Mouse (Mus musculus): Measurements from ENCODE around the gene Ndc80. TPM values are rescaled to one million over a fixed set of nuclear protein-coding genes. Genes with fewer than 3 reads are reported as not detected.

Ndc80 gene
- polyA plus RNA-seq, 1 experiment = 57.2 TPM

DNA sequence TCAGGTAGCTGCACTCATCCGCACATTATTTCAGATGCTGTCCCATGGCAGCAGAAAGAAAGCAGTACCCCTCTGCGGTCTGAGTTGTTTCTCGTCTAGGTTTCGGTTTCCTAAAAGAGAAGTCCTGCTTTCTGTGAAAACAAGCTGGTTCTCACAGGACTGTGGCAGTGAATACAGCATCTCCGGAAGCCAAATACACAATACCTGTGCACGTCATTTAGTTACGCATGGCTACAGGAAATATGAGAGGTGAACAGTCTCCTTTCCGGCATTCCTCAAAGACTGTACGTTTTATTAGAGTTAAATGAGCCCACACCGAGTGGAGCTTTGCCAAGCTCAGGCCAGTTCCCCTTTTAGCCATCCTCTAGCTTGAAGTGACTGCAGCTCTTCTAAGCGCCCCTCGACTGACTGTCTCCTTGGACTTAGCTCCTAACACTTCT is 40.8 kb downstream of the Ndc80 start:
- Histone ChIP-seq H3K4me1 (ENCODE audit: control insufficient read depth, insufficient read depth, low read length) (no peaks in the 10 kb centered on the region), H3K27me3 (ENCODE audit: control insufficient read depth, insufficient read depth, low read length, poor library complexity, severe bottlenecking) (no peaks in the 10 kb centered on the region), H3K4me3 (ENCODE audit: low read depth, low read length) (no peak overlapping the region), H3K9ac (ENCODE audit: low read depth, poor library complexity, severe bottlenecking) (no peak overlapping the region), H3K9me3 (replicated peaks; ENCODE audit: control insufficient read depth, insufficient read depth, low read length, poor library complexity, severe bottlenecking) (no peaks in the 10 kb centered on the region), H3K36me3 (ENCODE audit: control insufficient read depth, insufficient read depth, low read length, poor library complexity, severe bottlenecking) (no peaks in the 10 kb centered on the region), H3K27ac (ENCODE audit: insufficient read depth, low read length) (no peak overlapping the region)
- TF ChIP-seq CTCF (IDR thresholded peaks at IDR 0.05; ENCODE audit: low read depth, low read length) (no peak), POLR2A (IDR thresholded peaks at IDR 0.05; ENCODE audit: insufficient read depth, low read length) (no peak), EP300 (IDR thresholded peaks at IDR 0.05; ENCODE audit: insufficient read depth, low read depth, low read length) (no peak)

DNA sequence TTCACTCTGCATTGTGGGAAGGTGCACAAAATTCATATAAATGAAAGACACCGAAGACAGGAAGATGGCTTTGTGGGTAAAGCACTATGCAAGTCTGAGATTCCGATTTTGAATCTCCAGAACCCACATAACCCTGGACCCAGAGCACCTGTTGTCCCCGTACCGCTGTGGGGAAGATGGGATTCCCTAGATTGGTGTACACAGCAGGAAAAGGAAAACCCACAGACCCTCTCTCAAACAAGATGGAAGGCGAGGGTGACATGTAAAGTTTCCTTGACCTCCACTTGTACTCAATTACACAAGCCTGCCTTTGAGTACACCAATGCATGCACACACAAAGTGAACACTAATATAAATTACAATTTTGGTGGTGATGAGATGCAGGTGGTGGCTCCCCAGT is 41.9 kb downstream of the Ndc80 start:
- TF ChIP-seq CTCF (IDR thresholded peaks at IDR 0.05; ENCODE audit: low read depth, low read length) = no peak
- TF ChIP-seq EP300 (IDR thresholded peaks at IDR 0.05; ENCODE audit: insufficient read depth, low read depth, low read length) = no peak
- no peak for TF ChIP-seq POLR2A (IDR thresholded peaks at IDR 0.05; ENCODE audit: insufficient read depth, low read length)
- no peak overlapping the region for H3K9ac ChIP-seq (ENCODE audit: low read depth, poor library complexity, severe bottlenecking)

DNA sequence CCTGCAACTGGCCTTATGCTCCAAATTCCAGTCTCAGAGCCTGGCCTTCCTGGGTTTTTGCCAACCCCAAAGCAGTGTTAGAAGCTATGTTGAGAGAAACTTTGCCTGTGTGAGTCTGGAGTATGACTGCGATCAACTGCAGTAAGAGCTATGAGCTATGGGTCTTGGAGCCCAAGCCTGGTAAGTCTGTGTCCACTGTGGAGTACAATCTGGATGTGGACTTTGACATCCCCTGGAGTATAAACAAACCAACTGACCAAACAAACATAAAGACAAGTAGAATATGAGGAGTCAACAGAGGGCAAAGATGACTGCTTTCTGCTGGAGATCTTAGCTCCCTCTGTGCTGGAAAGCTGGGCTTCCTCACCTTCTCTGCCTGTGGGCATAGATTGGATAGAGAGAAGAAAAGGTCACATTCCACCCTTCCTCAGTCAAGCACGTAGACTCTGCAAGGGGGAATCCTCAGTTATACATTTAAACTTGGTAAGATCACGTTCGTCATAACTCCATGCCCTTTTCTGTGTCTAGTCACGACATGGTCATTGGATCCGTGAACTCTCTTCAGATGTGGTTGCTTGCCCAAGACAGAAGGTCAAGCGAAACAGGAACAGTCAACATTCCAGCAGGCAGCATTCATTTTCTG is 43.1 kb downstream of the Ndc80 start:
- Histone ChIP-seq H3K9ac (ENCODE audit: low read depth, poor library complexity, severe bottlenecking) (no peak overlapping the region), H3K4me1 (ENCODE audit: control insufficient read depth, insufficient read depth, low read length) (no peaks in the 10 kb centered on the region), H3K9me3 (replicated peaks; ENCODE audit: control insufficient read depth, insufficient read depth, low read length, poor library complexity, severe bottlenecking) (no peaks in the 10 kb centered on the region), H3K36me3 (ENCODE audit: control insufficient read depth, insufficient read depth, low read length, poor library complexity, severe bottlenecking) (no peaks in the 10 kb centered on the region), H3K27ac (ENCODE audit: insufficient read depth, low read length) (no peak overlapping the region), H3K27me3 (ENCODE audit: control insufficient read depth, insufficient read depth, low read length, poor library complexity, severe bottlenecking) (no peaks in the 10 kb centered on the region), H3K4me3 (ENCODE audit: low read depth, low read length) (no peak overlapping the region)
- TF ChIP-seq CTCF (IDR thresholded peaks at IDR 0.05; ENCODE audit: low read depth, low read length) (no peak), POLR2A (IDR thresholded peaks at IDR 0.05; ENCODE audit: insufficient read depth, low read length) (no peak), EP300 (IDR thresholded peaks at IDR 0.05; ENCODE audit: insufficient read depth, low read depth, low read length) (no peak)

More for the DNA sequence above, 41.9 kb downstream of the Ndc80 start:
- no peaks in the 10 kb centered on the region for H3K27me3 ChIP-seq (ENCODE audit: control insufficient read depth, insufficient read depth, low read length, poor library complexity, severe bottlenecking)
- no peak overlapping the region for H3K27ac ChIP-seq (ENCODE audit: insufficient read depth, low read length)
- H3K4me3 ChIP-seq (ENCODE audit: low read depth, low read length) = no peak overlapping the region
- H3K9me3 ChIP-seq (replicated peaks; ENCODE audit: control insufficient read depth, insufficient read depth, low read length, poor library complexity, severe bottlenecking) = no peaks in the 10 kb centered on the region
- no peaks in the 10 kb centered on the region for H3K36me3 ChIP-seq (ENCODE audit: control insufficient read depth, insufficient read depth, low read length, poor library complexity, severe bottlenecking)
- no peaks in the 10 kb centered on the region for H3K4me1 ChIP-seq (ENCODE audit: control insufficient read depth, insufficient read depth, low read length)

- Histone ChIP-seq H3K27me3 (ENCODE audit: control insufficient read depth, insufficient read depth, low read length, poor library complexity, severe bottlenecking) (no peaks in the 10 kb centered on the region), H3K9me3 (replicated peaks; ENCODE audit: control insufficient read depth, insufficient read depth, low read length, poor library complexity, severe bottlenecking) (no peaks in the 10 kb centered on the region), H3K36me3 (ENCODE audit: control insufficient read depth, insufficient read depth, low read length, poor library complexity, severe bottlenecking) (no peaks in the 10 kb centered on the region), H3K4me1 (ENCODE audit: control insufficient read depth, insufficient read depth, low read length) (no peaks in the 10 kb centered on the region), H3K4me3 (ENCODE audit: low read depth, low read length) (no peak overlapping the region), H3K27ac (ENCODE audit: insufficient read depth, low read length) (peak overlapping the region; percentile 80), H3K9ac (ENCODE audit: low read depth, poor library complexity, severe bottlenecking) (no peak overlapping the region)
- TF ChIP-seq POLR2A (IDR thresholded peaks at IDR 0.05; ENCODE audit: insufficient read depth, low read length) (no peak), CTCF (IDR thresholded peaks at IDR 0.05; ENCODE audit: low read depth, low read length) (no peak), EP300 (IDR thresholded peaks at IDR 0.05; ENCODE audit: insufficient read depth, low read depth, low read length) (no peak)
Observed at GRCm38 (mm10) chr17:71479381-71479901, 47.2 kb downstream of the Ndc80 start.

DNA sequence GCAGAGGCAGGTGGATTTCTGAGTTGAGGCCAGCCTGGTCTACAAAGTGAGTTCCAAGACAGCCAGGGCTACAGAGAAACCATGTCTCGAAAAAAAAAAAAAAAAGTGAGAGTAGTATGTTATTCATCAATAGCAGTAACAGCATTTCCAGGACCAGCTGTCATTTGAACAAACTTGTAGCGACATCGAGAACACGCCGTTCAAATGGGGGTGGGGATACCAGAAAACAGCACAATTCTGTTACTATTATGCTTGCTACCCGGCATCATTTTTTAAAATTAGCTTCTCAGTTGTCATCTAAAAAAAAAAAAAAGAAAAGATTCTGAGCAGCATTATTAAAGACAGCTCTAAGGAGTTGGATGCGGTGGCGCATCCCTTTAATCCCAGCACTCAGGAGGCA is 49.2 kb downstream of the Ndc80 start:
- TF ChIP-seq CTCF (IDR thresholded peaks at IDR 0.05; ENCODE audit: low read depth, low read length) (no peak), POLR2A (IDR thresholded peaks at IDR 0.05; ENCODE audit: insufficient read depth, low read length) (no peak), EP300 (IDR thresholded peaks at IDR 0.05; ENCODE audit: insufficient read depth, low read depth, low read length) (no peak)
- no peak overlapping the region for H3K9ac ChIP-seq (ENCODE audit: low read depth, poor library complexity, severe bottlenecking)

DNA sequence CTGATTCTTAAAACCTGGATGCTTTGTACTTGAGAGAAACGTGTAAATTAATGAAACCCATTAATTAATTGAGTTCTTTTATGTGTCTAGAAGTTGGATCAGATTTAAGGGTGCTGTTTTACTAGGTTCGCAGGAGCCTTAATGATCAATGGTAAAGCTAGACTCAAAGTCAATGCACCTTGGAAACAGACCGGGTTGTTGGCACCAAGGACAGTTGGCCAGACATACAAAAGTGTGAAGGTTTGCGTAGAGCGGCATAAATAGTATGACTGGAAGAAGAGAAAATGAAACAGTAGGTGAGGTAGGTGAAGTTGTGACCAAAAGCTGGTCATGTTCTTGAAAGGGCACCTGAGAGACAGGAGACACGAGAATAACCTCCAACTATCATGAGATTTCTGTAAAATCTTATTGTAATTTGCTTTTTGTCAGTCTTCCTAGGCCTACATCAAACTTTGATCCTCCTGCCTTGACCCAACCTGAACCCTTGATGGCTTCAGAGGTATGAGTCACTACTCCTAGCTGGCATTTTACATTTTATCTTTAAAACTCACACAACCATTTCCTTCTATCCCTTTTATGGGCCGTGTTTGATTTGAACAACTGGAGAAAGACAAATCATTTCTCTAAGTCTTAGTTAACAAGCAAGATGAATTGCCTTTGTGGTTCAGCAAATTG is 50.2 kb downstream of the Ndc80 start:
- Histone ChIP-seq H3K9ac (ENCODE audit: low read depth, poor library complexity, severe bottlenecking) (peak overlapping the region; percentile 89; the same call in 1 of the 2 replicates), H3K36me3 (ENCODE audit: control insufficient read depth, insufficient read depth, low read length, poor library complexity, severe bottlenecking) (no peaks in the 10 kb centered on the region), H3K9me3 (replicated peaks; ENCODE audit: control insufficient read depth, insufficient read depth, low read length, poor library complexity, severe bottlenecking) (no peaks in the 10 kb centered on the region), H3K27ac (ENCODE audit: insufficient read depth, low read length) (no peak overlapping the region), H3K4me1 (ENCODE audit: control insufficient read depth, insufficient read depth, low read length) (no peaks in the 10 kb centered on the region), H3K27me3 (ENCODE audit: control insufficient read depth, insufficient read depth, low read length, poor library complexity, severe bottlenecking) (no peaks in the 10 kb centered on the region), H3K4me3 (ENCODE audit: low read depth, low read length) (no peak overlapping the region)
- TF ChIP-seq POLR2A (IDR thresholded peaks at IDR 0.05; ENCODE audit: insufficient read depth, low read length) (no peak), EP300 (IDR thresholded peaks at IDR 0.05; ENCODE audit: insufficient read depth, low read depth, low read length) (no peak), CTCF (IDR thresholded peaks at IDR 0.05; ENCODE audit: low read depth, low read length) (no peak)

More for the DNA sequence above, 49.2 kb downstream of the Ndc80 start:
- no peaks in the 10 kb centered on the region for H3K27me3 ChIP-seq (ENCODE audit: control insufficient read depth, insufficient read depth, low read length, poor library complexity, severe bottlenecking)
- H3K4me1 ChIP-seq (ENCODE audit: control insufficient read depth, insufficient read depth, low read length) = no peaks in the 10 kb centered on the region
- no peaks in the 10 kb centered on the region for H3K36me3 ChIP-seq (ENCODE audit: control insufficient read depth, insufficient read depth, low read length, poor library complexity, severe bottlenecking)
- H3K9me3 ChIP-seq (replicated peaks; ENCODE audit: control insufficient read depth, insufficient read depth, low read length, poor library complexity, severe bottlenecking) = no peaks in the 10 kb centered on the region
- no peak overlapping the region for H3K27ac ChIP-seq (ENCODE audit: insufficient read depth, low read length)
- H3K4me3 ChIP-seq (ENCODE audit: low read depth, low read length) = no peak overlapping the region
